Mouse (Mus musculus): ENCODE measurements around the gene Stab2.

The Stab2 gene

DNA sequence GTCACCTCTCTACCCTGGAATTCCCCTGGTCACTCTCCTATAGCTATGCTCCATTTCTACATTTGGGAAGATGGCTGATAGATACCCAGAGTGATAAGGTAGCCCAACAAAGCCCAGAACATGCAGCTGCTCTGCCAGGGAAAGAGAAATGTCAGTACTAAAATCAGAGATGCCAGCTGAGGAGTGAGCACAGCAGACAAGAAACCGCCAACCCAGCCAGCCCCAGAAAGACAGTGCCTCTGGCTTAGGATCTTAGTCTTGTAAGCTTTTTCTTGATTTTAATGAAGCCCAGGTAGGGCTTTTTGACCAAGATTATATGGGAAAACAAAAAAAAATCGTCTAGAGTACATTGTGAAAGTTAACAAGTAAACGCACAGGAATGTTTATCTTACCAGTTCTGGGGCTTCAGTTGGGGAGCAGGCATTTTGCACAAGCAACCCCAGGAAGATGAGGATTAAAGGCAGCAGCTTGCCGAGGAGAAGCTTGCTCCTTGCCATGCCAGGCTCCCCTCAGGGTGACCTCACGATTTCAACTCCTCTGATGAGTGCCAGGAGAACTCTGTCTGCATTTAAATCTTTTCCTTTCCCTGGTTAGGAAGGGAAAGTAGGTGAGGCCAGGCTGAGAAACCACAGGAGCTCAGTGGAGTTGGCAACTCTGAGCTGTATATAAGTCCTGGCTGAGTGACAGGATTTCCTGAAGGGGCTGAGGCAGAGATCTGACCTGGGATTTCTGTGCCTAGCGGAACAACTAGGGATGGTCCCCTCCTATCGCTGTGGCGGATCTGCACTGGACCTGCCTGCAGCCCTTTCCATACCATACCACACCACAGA is at the start of gene Stab2:
Gene Stab2 (minus strand): TSS at position 641 of the 830 bp plus-strand sequence.
- DNase-seq: no peak

DNA sequence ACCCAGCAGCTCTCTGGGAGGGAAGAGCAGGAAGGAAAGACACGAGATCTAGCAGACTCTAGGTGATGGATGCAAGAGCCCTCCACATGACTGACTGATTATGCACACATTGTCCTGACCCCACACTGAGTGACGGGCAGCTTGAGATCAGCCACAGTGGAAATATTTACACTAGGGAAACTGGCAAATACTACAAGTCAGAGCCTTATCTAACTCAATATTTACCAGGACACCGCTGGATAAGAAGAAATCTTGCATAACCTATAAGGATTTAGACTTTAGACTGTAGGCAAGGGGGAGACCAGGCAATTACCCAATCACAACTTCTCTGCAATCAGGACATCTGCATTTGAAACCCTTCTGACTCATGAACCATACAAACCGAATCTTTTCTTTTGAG is 43.9 kb upstream of the Stab2 start:
- no peak for DNase-seq

- DNase-seq: no peak
Observed at GRCm38 (mm10) chr10:87049179-87049578, 41.4 kb upstream of the Stab2 start.

DNA sequence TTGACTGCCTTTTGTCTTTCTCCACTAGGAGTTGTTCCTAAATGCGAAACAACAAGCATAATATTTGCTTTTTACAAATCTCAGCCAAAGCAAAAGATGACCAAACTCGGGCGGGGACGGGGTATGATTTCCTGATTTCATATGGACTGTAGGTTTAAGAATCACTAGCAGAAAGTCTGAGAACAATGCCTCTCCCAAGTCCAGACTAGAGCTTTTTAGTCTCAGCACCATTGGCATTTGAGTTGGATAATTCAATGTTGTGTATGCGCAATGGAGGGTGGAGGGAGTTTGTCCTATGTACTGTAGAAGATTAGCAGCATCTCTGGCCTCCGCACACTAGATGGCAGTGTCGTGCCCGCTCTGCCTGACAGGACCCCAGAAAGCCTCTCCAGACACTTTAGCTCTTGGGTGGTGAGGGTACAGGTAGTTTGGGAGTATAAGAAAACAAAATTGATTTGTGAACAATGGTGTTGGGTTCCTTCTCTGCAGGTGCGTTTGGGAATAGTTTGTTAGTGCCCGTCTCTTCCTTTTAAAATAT is 39.2 kb upstream of the Stab2 start:
- no peak for DNase-seq

GRCm38 (mm10) chr10:87046469-87046868 is 38.6 kb upstream of the Stab2 start:
- no peak for DNase-seq

- no peak for DNase-seq
Observed at GRCm38 (mm10) chr10:87045273-87045672, 37.4 kb upstream of the Stab2 start.

DNA sequence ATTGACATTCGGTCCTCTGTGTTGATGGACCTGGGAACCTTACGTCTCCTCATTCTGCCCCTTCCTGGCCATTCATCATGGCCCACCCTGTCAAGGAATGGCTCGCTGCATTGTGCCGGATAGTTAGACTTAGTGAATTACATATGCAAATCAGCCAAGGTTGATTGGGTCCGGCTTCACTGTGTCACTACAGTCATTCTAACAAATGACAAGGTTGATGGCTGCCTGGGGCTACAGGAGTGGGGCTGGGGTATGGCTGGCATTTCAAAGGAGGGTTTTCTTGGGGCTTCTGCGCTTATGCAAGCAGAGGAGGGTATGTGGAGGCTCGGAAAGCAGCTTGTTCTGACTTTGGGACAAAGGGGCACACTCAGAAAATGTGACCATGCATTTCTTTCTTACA is 33.4 kb upstream of the Stab2 start:
- no peak for DNase-seq

GRCm38 (mm10) chr10:87039800-87040199 is 32.0 kb upstream of the Stab2 start:
- no peak for DNase-seq

GRCm38 (mm10) chr10:87039340-87039739 is 31.5 kb upstream of the Stab2 start:
- DNase-seq: no peak

DNA sequence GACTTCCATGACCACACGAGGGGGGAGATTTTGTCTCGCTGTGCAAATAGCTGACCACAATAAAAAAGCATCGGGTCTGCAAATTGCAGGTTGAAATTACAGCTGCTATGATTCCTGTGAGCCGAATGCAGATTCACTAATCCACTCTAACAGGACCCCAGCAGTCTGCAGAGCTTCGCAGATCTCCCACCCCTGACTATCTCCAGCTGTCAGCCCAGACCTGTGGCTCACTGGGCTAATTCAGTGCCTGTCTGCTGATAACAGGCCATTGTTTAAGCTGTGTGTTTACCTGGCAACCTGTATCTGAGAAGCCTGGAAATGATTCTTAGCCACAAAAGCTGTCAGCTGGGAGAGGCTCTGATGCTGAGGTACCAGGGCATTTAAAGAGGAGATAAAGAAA is 29.2 kb upstream of the Stab2 start:
- DNase-seq: no peak

- DNase-seq: no peak
Observed at GRCm38 (mm10) chr10:87036271-87036703, 28.5 kb upstream of the Stab2 start.

GRCm38 (mm10) chr10:87035866-87036265 is 28.0 kb upstream of the Stab2 start:
- DNase-seq: no peak

GRCm38 (mm10) chr10:87032768-87033167 is 24.9 kb upstream of the Stab2 start:
- no peak for DNase-seq

DNA sequence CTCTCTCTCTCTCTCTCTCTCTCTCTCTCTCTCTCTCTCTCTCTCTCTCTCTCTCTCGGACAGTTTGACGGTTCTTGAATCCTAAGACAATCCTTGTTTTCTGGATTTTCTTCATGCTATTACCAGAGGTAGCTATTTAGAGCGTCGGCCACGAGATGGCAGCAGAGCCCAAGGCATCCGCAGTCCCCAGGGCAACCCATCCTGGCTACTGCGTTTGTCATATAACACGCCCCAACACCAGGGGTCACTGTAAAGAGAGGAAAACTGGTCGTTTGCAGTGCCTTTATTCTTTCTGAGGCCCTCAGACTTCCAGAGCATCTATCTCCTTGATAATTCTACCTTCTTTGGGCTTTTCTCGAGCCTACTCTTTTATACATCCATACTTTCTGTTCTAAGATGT is 17.1 kb upstream of the Stab2 start:
- DNase-seq: peak; percentile 41 to 73

DNA sequence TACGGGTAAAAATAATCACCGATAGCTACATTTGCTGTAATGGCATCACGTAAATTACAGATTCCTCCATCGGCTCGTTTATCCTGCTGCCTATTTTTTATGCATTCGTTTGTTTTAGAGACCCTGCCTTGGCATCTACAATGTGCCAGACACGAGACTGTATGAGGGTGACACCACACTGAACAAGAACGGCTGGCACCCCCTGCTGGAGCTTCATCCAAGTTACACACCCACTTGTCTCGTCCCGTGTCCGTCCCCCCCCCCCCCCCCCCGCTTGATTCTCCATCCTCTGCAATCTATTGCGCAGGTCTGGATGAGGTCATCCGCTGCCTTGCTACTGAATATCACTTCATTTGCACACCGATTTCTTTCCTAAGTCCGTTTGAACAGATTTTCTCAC is 12.9 kb upstream of the Stab2 start:
- peak in 1 of 2 experiments; percentile 13 for DNase-seq

DNA sequence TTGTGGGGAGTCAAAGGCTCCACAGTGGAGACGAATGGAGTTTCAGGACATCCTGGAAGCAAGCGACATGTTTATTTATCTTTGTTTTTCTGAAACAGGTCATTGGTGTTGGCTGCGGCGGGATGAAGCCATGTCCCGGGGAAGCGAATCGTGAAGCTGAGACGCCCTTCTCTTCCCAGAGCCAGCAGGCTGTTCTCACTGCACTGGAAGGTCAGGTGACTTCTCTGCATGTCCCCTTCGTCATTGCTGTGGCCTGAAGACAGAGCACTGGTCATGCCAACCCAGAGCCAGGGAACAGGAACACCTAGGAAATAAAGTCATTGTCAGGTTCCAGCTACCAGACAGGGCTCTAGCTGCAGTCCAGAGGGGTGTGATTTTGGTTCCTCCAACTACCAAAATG is 11.1 kb upstream of the Stab2 start:
- DNase-seq: no peak

DNA sequence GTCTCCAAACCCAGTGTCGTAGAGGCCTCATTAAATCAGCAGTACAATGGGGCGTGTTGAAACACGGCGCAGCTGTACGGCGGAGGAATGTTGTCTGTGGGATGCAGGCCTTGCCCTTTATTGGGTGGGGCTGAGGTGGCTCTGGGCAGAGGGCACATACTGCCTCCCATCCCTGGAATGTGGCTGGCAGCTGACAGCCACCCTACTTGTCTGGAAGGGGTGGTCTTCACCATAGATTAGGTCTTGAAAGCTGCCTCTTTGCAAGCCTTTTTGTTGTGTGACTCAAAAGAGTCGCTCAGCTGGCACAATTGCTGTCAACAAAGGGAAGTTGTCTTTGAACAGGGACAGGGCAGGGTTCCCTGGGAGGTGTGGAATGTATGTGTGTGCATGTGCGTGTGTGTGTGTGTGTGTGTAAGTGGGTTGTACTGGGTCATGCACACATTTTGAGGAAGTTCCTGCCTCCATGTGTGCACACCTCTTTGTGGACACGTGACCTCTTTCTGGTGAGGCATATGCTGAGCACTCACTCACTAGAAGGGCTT is 8.4 kb upstream of the Stab2 start:
- DNase-seq: no peak

DNA sequence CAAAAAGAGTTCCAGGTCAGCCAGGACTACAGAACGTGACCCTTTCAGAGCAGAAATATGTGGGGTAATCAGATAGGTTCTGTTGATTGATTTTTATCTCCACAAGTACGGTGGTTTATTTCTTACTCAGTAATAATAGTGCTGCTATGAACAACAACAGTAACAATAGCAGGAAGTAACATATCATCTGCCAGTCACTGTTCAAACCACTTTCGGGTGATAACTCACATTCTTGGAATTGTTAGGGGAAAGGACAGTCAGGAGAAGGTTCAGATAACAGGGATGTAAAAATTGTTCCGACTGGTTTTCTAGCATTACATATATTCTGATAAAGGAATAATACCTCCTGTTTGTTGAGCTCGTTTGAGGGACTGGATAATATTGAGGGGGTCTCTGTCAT is 7.6 kb upstream of the Stab2 start:
- DNase-seq: no peak

DNA sequence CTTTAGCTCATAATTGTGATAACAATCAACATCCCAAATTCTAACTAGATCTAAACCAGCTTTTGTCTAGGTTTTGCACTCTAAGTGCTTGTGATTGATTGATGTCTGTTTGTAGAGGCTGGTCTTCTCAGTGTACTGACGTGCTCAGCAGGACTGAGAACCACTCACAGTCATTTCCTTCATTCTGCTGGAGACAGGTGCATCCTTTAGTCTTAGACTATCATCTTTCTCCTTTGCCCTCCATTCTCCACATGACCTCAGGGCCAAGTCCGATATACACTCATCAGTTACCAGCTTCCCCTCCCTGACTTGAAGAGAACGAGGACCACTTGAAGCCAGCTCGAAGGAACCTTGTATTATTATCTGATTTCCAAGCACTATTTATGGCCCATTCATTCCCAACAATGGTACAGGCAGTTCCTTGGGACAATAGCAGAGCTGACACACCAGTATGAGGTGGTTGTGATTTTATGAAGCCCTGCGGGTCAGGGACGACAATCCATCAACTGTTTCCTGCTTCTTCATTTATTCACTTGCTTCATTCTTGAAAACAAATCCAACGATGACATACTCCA is 6.7 kb upstream of the Stab2 start:
- DNase-seq: no peak

DNA sequence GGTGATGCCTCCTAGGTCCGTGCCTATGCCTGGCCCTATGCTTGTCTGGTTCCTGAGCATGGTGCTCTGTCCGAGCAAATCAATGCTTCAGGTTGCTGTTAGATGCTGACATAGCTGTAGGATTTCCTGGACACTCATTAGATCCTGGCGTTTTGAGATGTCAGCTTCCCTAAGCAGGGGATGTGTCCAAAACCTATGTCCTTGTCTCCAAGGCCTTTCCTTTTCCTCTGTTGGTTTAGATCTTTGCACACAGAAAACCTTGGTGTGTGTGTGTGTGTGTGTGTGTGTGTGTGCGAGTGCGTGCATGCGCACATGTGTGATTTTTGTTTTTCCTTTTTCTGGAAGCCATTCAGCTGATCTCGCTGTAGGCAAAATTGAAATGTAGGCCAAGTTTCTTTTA is 4.3 kb upstream of the Stab2 start:
- no peak for DNase-seq

GRCm38 (mm10) chr10:87008215-87008499 is 332 bp upstream of the Stab2 start:
- no peak for DNase-seq

GRCm38 (mm10) chr10:86992238-86992976 is 15.4 kb downstream of the Stab2 start:
- DNase-seq: peak; percentile 4 to 7

- no peak for DNase-seq
Observed at GRCm38 (mm10) chr10:86990666-86991065, 17.2 kb downstream of the Stab2 start.

DNA sequence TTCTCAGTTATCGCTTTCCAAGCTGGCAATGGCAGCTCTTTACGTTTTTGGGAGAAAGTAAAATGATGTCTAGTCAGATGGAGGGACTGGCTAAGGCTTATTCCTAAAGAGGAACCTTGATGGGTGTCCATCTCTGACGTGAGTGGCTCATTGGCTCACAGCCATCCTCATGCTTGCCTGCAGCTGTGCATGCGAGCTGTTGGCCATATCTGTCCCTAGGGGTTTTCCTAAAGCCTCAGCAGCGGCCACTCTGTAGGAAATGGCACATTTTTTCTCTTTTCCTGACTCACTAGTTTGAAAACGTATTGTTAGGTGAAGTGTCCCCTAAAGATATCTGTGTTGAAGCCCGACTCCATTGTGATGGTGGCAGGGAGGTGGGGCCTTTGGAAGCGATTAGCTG is 18.0 kb downstream of the Stab2 start:
- DNase-seq: no peak

Measured in kidney, adult 8-10 months (tissue).